Mouse (Mus musculus) large intestine, adult 2 months (tissue): ENCODE measurements at regions not wholly inside any gene's neighbourhood (a gene's known extent, or its start where the extent isn't known, plus 50 kb on each side); places are given as distances from the start of the nearest gene placed in this dataset.

ENCODE experiments used
- DNase-seq: peaks from one replicate; pipeline ENCODE4 v3.0.0-alpha.2; 2012; ENCODE audit warnings: low read depth, low spot score
- WGBS: fragments of 180-500 bp; shearing (Covaris S2); methylation state at CpG from one replicate; pipeline ENCODE4 v1.1.7; 2018; 5-methylcytosine and 5-hydroxymethylcytosine counted together

- DNase-seq = peak; percentile 51
- 41% methylated on average over 6 of the region's 6 CpGs for WGBS
These were observed 51.9 kb upstream of the Slc16a1 start for GRCm38 (mm10) chr3:104586342-104587175.

DNA sequence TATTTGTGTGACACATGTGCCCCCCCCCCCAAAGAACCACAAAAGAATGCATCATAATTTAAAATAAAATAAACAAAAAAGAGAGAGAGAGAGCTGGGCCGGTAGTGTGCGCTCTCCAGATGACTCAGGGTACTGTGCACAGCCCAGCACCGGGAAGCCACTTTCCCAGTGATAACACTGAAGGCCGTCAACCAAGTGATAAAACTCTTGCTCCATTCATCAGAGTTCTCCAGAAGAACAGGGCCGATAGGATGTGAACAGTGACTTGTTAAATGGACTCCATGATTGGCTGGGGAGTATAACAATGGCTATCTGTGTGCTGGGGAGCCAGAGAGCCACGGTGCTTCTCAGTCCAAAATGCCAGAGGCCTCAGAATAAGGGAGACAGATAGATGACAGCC, 53.2 kb upstream of the Slc16a1 start:
- DNase-seq = no peak
- 54% methylated on average over 6 of the region's 6 CpGs for WGBS

DNA sequence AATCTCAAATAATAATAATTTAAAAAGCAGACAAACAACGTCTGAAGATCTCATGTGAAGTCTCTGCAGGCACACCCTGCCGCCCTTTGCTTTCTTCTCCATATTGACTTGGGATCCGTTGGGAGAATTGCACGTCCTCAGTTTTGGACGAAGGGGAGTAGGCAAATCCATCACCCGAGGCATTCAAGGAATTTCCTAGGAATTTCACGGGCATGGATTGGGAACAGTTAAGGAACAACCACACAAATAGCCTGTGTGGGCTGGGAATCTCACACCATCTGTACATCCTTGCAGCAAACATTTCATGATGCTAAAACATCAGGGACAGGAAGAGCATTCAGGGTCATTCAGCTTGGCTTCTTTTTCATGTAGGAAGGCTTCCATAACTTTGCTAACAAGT, 55.2 kb upstream of the Slc16a1 start:
- 74% methylated on average over 7 of the region's 7 CpGs for WGBS
- DNase-seq = no peak

DNA sequence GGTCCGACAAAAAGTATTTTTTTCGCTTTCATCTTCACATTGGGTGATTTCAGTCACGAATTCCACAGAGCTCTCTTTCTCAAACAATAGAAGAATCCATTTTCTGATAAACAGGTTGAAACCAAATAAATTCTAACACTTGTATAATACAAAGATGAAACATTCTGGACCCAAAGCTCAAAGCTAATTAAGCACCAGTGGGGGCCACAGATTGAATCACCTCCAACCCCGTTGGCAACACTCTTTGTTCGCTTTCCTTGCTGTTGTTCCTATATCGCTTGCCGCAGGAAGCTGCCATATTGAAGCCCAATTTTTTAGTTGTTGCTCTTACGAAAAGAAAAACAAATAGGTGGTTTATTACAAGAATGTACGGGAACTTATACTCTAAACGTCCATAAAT, 55.9 kb upstream of the Slc16a1 start:
- DNase-seq = no peak
- WGBS = 91% methylated on average over 10 of the region's 10 CpGs

GRCm38 (mm10) chr3:104579186-104579585, 59.3 kb upstream of the Slc16a1 start:
- DNase-seq = no peak
- 75% methylated on average over 4 of the region's 4 CpGs for WGBS

DNA sequence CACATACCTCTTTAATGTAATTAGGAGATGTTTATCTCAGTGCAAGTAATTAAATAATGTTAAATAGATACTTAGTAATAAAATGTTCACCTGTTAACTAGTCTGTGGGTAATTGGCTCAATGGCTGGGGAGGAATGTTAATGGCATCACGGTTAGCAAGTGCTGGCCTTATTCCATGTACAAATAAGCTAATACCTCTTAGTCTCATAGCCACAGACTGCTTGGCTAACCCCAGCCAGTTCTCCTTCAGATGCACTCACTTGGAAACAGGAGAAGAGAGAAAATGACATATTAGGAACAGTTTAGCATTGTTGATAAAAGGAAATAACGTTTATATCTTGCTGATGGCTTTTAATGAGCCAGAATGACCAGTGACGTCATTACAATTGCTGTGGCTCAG, 60.1 kb upstream of the Slc16a1 start:
- DNase-seq = no peak
- 36% methylated on average over 3 of the region's 3 CpGs for WGBS

DNA sequence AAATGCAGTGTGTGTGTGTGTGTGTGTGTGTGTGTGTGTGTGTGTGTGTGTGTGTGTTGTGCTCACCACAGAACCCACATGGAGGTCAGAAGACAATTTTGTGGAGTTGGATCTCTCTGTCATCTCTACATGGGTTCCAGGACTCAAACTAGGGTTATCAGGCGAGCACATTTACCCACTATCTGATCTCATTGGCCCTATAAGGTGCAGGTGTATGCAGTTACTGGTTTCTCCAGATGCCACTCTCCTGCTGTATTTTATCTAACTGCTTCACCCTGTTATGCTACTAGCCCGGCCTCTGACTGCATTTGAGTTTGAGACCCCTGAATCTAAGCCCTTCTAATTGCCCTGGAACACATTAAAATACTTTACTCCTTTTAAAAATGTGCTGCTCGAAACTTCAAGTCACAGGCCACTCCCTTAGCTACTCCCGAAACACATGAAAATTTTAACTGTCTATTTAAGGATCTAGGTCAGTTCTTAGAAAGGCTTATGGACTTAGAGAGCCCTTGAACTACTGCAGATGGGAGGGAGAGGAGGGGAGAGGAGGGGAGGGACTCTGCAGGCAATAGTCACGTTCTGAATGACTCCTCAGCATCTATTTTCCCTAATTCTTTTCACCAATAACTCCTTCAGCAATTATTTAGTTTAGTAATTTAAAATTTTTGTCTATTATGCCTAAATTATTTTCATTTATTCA, 61.1 kb upstream of the Slc16a1 start:
- DNase-seq = no peak
- 59% methylated on average over 5 of the region's 5 CpGs for WGBS

- 63% methylated on average over 5 of the region's 5 CpGs for WGBS
- no peak for DNase-seq
These were observed 61.7 kb upstream of the Lrig2 start for GRCm38 (mm10) chr3:104573277-104573940.

GRCm38 (mm10) chr3:104571935-104572631, 60.4 kb upstream of the Lrig2 start:
- DNase-seq = no peak
- WGBS = 36% methylated on average over 10 of the region's 10 CpGs

DNA sequence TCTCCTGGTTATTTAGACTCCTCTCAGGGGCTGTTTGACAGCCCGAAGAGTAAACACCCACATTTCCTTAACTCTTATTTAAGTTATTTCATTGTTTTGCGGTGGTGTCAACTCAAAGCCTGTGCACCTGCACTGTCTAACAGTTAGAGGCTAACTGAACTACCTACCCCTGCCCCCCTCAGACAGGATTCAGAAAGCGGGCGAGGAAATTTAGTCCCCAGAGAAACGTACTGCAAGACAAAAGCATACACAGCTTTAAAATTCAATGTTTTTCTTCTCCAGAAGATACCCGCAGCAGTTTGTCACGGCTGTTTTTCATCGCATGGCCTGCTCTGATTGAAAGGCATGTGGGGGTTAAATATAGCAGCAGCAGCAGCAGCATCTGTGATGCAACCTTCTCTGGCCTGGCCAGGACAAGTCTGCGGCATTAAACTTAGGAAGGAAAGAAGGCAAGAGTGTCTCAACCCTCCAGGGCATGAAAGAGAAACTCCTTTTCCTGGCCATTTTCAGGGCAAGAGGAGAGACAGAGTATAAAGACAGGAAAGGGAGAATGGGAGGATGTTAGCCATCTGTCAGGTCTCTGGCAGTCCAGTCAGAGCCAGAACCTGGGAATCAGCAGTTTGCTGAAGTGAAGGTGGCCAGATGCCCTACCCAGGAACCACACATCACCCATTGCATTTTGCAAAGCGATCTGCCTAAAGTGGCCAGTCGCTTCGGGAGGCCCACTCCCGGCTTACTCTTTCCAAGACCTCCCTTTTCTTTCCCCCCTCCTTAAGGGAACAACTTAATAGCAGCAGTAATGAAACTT, 53.9 kb upstream of the Lrig2 start:
- WGBS = 64% methylated on average over 13 of the region's 13 CpGs
- DNase-seq = no peak

GRCm38 (mm10) chr3:104564857-104565256, 53.1 kb upstream of the Lrig2 start:
- no peak for DNase-seq
- WGBS = 85% methylated on average over 2 of the region's 2 CpGs

DNA sequence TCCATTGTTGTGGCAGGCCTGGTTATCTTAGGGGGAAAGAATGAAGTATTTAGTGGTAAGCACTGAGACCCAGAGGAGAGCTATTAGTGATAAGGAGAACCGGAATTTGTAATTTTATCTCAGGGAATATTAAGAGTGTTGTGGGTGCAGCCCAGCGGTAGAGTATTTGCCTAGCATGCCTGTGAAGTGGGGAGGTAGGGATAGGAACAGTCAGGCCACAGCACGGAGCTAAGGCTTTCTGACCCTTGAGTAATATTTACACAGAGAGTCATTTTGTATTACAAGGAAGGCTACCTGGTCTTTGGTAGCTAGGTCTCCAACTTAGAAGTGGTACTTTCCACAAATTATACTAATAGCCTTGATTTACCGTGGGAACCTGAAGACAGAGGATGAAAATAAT, 49.8 kb upstream of the Lrig2 start:
- 70% methylated on average over 4 of the region's 4 CpGs for WGBS
- DNase-seq = no peak
